In genomic region chr5:100091263-100091594, GRCm38 (mm10) we compare ENCODE assay signal across 8 mouse cellular contexts. TPM values are rescaled to one million over a fixed set of nuclear protein-coding genes. Genes with fewer than 3 reads are reported as not detected.
DNase-seq lines count a peak whose midpoint lies in the region; ATAC-seq and TF ChIP-seq lines count a peak whose summit lies in the region.
"Had no signal": no experiment of that assay in that cellular context is flagged by ENCODE, and none has a peak within 500 bp of the region (broad histone marks: within the 10 kb centered on the region; RNA-seq: fewer than 3 reads in every experiment).

No protein-coding gene starts in this region.

- DNase-seq in kidney, postnatal 0 days (ENCODE audit: low spot score) = no peak
- DNase-seq in kidney, adult 18-20 months = no peak
- DNase-seq in B cell, adult 2 months = no peak
- DNase-seq: lung, adult 18-20 months had no signal

- no peak overlapping the region for H3K4me3 ChIP-seq in kidney, postnatal 0 days (replicated peaks; ENCODE audit: low read depth, low read length)
- H3K4me3 ChIP-seq in forebrain, embryonic 13.5 days = 0 out of 2 replicates have a peak overlapping the region, but pooled peaks have one; percentile 1
- H3K4me3 ChIP-seq in hindbrain, embryonic 15.5 days = no peak overlapping the region
- H3K4me3 ChIP-seq in neural tube, embryonic 12.5 days = no peak overlapping the region

- no peaks in the 10 kb centered on the region for H3K9me3 ChIP-seq in kidney, postnatal 0 days (replicated peaks; ENCODE audit: low read length)
- H3K9me3 ChIP-seq in forebrain, embryonic 13.5 days (replicated peaks) = peaks cover 3% of the 10 kb centered on the region; the same call in 1 of the 2 replicates
- no peaks in the 10 kb centered on the region for H3K9me3 ChIP-seq in hindbrain, embryonic 15.5 days
- no peaks in the 10 kb centered on the region for H3K9me3 ChIP-seq in neural tube, embryonic 12.5 days

- H3K36me3 ChIP-seq in kidney, postnatal 0 days (ENCODE audit: insufficient read depth, low read length) = no peaks in the 10 kb centered on the region
- H3K36me3 ChIP-seq in forebrain, embryonic 13.5 days (ENCODE audit: poor library complexity, severe bottlenecking) = no peaks in the 10 kb centered on the region
- no peaks in the 10 kb centered on the region; the same call in 1 of the 2 replicates for H3K36me3 ChIP-seq in hindbrain, embryonic 15.5 days
- no peaks in the 10 kb centered on the region for H3K36me3 ChIP-seq in neural tube, embryonic 12.5 days

- TF ChIP-seq CTCF in kidney, postnatal 0 days (IDR thresholded peaks at IDR 0.05; ENCODE audit: low read depth) = no peak

- 36% methylated on average over 10 of the region's 10 CpGs for WGBS in kidney, postnatal 0 days
- 33% methylated on average over 10 of the region's 10 CpGs for WGBS in forebrain, embryonic 13.5 days
- WGBS in hindbrain, embryonic 15.5 days = 19% methylated on average over 10 of the region's 10 CpGs
- 41% methylated on average over 10 of the region's 10 CpGs for WGBS in neural tube, embryonic 12.5 days

- no peak overlapping the region for H3K27ac ChIP-seq in kidney, postnatal 0 days
- H3K27ac ChIP-seq in forebrain, embryonic 13.5 days = peak overlapping the region; percentile 88
- H3K27ac ChIP-seq in hindbrain, embryonic 15.5 days (replicated peaks) = peak overlapping the region; percentile 74
- H3K27ac ChIP-seq in neural tube, embryonic 12.5 days = peak overlapping the region; percentile 74; the same call in 1 of the 2 replicates

- no peak overlapping the region for H3K9ac ChIP-seq in kidney, postnatal 0 days (ENCODE audit: low read depth, low read length)
- H3K9ac ChIP-seq in forebrain, embryonic 13.5 days = peak overlapping the region; percentile 49; the same call in 1 of the 2 replicates
- H3K9ac ChIP-seq in hindbrain, embryonic 15.5 days = 0 out of 2 replicates have a peak overlapping the region, but pooled peaks have one; percentile 9
- H3K9ac ChIP-seq in neural tube, embryonic 12.5 days = peak overlapping the region; percentile 23; the same call in 1 of the 2 replicates

- peaks cover 14% of the 10 kb centered on the region; the same call in 1 of the 2 replicates for H3K4me1 ChIP-seq in kidney, postnatal 0 days (replicated peaks; ENCODE audit: insufficient read depth, low read length)
- peaks cover 29% of the 10 kb centered on the region for H3K4me1 ChIP-seq in forebrain, embryonic 13.5 days
- peaks cover 28% of the 10 kb centered on the region for H3K4me1 ChIP-seq in hindbrain, embryonic 15.5 days (replicated peaks)
- peaks cover 18% of the 10 kb centered on the region; the same call in 1 of the 2 replicates for H3K4me1 ChIP-seq in neural tube, embryonic 12.5 days

- no peak for ATAC-seq in kidney, postnatal 0 days (replicated peaks; ENCODE audit: low FRiP score, low read depth)
- ATAC-seq in forebrain, embryonic 13.5 days = peak; percentile 62
- peak; percentile 47 for ATAC-seq in hindbrain, embryonic 15.5 days (ENCODE audit: low FRiP score, low read depth)
- ATAC-seq in neural tube, embryonic 12.5 days (ENCODE audit: low FRiP score, low read depth) = peak; percentile 33; the same call in 1 of the 2 replicates
- ATAC-seq in cerebellum, adult (ENCODE audit: insufficient number of reproducible peaks, low FRiP score, low TSS enrichment) = no peak

- H3K4me2 ChIP-seq in kidney, postnatal 0 days (ENCODE audit: low read length) = peak overlapping the region; percentile 19
- peak overlapping the region; percentile 47 for H3K4me2 ChIP-seq in forebrain, embryonic 13.5 days
- peak overlapping the region; percentile 38 for H3K4me2 ChIP-seq in hindbrain, embryonic 15.5 days
- H3K4me2 ChIP-seq in neural tube, embryonic 12.5 days (replicated peaks) = peak overlapping the region; percentile 49

- no peaks in the 10 kb centered on the region for H3K27me3 ChIP-seq in kidney, postnatal 0 days (ENCODE audit: insufficient read depth, low read length)
- no peaks in the 10 kb centered on the region for H3K27me3 ChIP-seq in forebrain, embryonic 13.5 days
- H3K27me3 ChIP-seq in hindbrain, embryonic 15.5 days = no peaks in the 10 kb centered on the region
- no peaks in the 10 kb centered on the region for H3K27me3 ChIP-seq in neural tube, embryonic 12.5 days (replicated peaks)

RNA-seq across cellular contexts. Expression of gene Enoph1, which starts 51.4 kb away (rescaled TPM):
- 31.5 and 36.1 TPM in 2 replicates for polyA plus RNA-seq in kidney, postnatal 0 days (2015; fragmentation: Nextera tagmentation; extraction: Ambion mirVana)
- polyA plus RNA-seq in forebrain, embryonic 13.5 days (2015; fragmentation: Nextera tagmentation; extraction: Ambion mirVana) = 47.8 and 49.2 TPM in 2 replicates
- polyA plus RNA-seq in hindbrain, embryonic 15.5 days (2015; fragmentation: Nextera tagmentation; extraction: Ambion mirVana) = 50.6 and 55.5 TPM in 2 replicates
- polyA plus RNA-seq in neural tube, embryonic 12.5 days (2016; fragmentation: Nextera tagmentation; extraction: Ambion mirVana) = 40.1 and 40.4 TPM in 2 replicates

RNA-seq across cellular contexts. Expression of gene Hnrnpdl, which starts 51.8 kb away (rescaled TPM):
- 118 and 121 TPM in 2 replicates for polyA plus RNA-seq in kidney, postnatal 0 days (2015; fragmentation: Nextera tagmentation; extraction: Ambion mirVana)
- 260 and 282 TPM in 2 replicates for polyA plus RNA-seq in forebrain, embryonic 13.5 days (2015; fragmentation: Nextera tagmentation; extraction: Ambion mirVana)
- polyA plus RNA-seq in hindbrain, embryonic 15.5 days (2015; fragmentation: Nextera tagmentation; extraction: Ambion mirVana) = 186 and 197 TPM in 2 replicates
- 245 and 268 TPM in 2 replicates for polyA plus RNA-seq in neural tube, embryonic 12.5 days (2016; fragmentation: Nextera tagmentation; extraction: Ambion mirVana)

Comparison
In these comparisons a context has a peak if more than half of its experiments do, and no peak if none do; other contexts are left out.
1. ATAC-seq: peak in forebrain, embryonic 13.5 days (single experiment), hindbrain, embryonic 15.5 days (single experiment) and neural tube, embryonic 12.5 days (single experiment); none in kidney, postnatal 0 days (single experiment) and cerebellum, adult (single experiment).
2. Peak in every context shown above with its lines, with median percentiles within 50 percentile points of each other: H3K4me2 ChIP-seq.